Mouse (Mus musculus) midbrain, postnatal 0 days (tissue): ENCODE results near the gene Zfp366. TPM values are rescaled to one million over a fixed set of nuclear protein-coding genes. Genes with fewer than 3 reads are reported as not detected.

Source experiments
- ATAC-seq: fragments of 200-750 bp; cut with Nextera tagmentation; 2 replicates; pipeline ENCODE4 v1.8.0; 2017; ENCODE audit warnings: moderate number of reproducible peaks, mild to moderate bottlenecking, moderate TSS enrichment, moderate library complexity; ENCODE audit not compliant: low FRiP score
- DNase-seq: peaks from one replicate; pipeline ENCODE4 v3.0.0-alpha.2; 2015; ENCODE audit warnings: low spot score
- H3K27ac ChIP-seq: fragments of 300-500 bp; sonication (generic); 2 replicates; pipeline ENCODE4 v1.5.1; 2014; ENCODE audit warnings: low read depth, mild to moderate bottlenecking, low read length, mixed read lengths
- H3K27me3 ChIP-seq: fragments of 300-500 bp; sonication (generic); 2 replicates; pipeline ENCODE4 v1.6.1; 2014; ENCODE audit warnings: low read length, control low read depth, mixed read lengths; ENCODE audit not compliant: insufficient read depth
- H3K36me3 ChIP-seq: fragments of 300-500 bp; sonication (generic); 2 replicates; pipeline ENCODE4 v1.6.1; 2014; ENCODE audit warnings: low read length, control low read depth, mixed read lengths; ENCODE audit not compliant: insufficient read depth
- H3K4me1 ChIP-seq: fragments of 300-500 bp; sonication (generic); 2 replicates; pipeline ENCODE4 v1.6.1; 2014; ENCODE audit warnings: mild to moderate bottlenecking, control low read depth, antibody characterized with exemption, low read length, mixed read lengths; ENCODE audit not compliant: insufficient read depth
- H3K4me2 ChIP-seq: fragments of 300-500 bp; sonication (generic); 2 replicates; pipeline ENCODE4 v1.6.1; 2014; ENCODE audit warnings: low read depth, mild to moderate bottlenecking, low read length, mixed read lengths; ENCODE audit not compliant: poor library complexity, severe bottlenecking
- H3K4me3 ChIP-seq: fragments of 300-500 bp; sonication (generic); 2 replicates; pipeline ENCODE4 v1.5.1; 2014; ENCODE audit warnings: low read depth, mild to moderate bottlenecking, low read length, moderate library complexity
- H3K9ac ChIP-seq: fragments of 300-500 bp; sonication (generic); replicated peaks from 2 replicates; pipeline ENCODE4 v1.6.1; 2014; ENCODE audit warnings: mild to moderate bottlenecking, low read length, moderate library complexity, mixed read lengths; ENCODE audit not compliant: poor library complexity, severe bottlenecking
- H3K9me3 ChIP-seq: fragments of 300-500 bp; sonication (generic); 2 replicates; pipeline ENCODE4 v1.6.1; 2016; ENCODE audit warnings: low read length, control low read depth
- CTCF ChIP-seq: IDR thresholded peaks from 2 replicates; pipeline ENCODE4 v1.5.1; 2016; ENCODE audit warnings: antibody characterized with exemption, mild to moderate bottlenecking
- WGBS: fragments of 180-500 bp; shearing (Covaris S2); extraction: QIAGEN DNeasy Blood & Tissue Kit; methylation state at CpG from one replicate; pipeline ENCODE4 v1.1.7; 2014; 5-methylcytosine and 5-hydroxymethylcytosine counted together
- polyA plus RNA-seq: library from polyadenylated mRNA; unstranded; fragments of >200 nt; fragmentation: Nextera tagmentation; extraction: Ambion mirVana; gene quantifications from 2 replicates; pipeline ENCODE4 v1.2.1, GENCODE M21; 2015
- total RNA-seq: library from RNA; depleted of rRNA; stranded (reverse); fragments of >200 nt; gene quantifications from 2 replicates; pipeline ENCODE4 v1.2.3, GENCODE M21; 2014

Gene Zfp366
- total and polyA plus RNA-seq, 2 experiments from 2014 or later: 0.30 to 1.9 TPM

DNA sequence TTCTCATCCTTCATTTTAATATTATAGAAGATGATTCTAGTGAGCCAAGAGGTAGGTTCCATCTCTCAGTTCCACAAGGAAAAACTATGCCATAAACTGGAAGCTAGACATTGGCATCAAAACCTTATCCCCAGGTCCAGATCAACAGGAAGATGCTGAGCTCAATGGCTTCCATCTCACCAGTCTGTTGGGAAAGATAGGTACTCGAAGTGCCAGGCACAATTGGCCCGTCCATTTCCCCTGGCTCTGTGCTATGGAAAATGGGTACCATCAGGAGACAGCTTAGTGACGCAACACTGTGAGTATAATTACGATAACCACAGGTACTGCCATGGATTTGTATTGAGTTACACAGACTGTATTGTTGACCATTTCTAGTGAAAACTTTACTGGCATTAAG is 72.3 kb downstream of the Zfp366 start:
- WGBS: 94% methylated on average over 4 of the region's 4 CpGs
- H3K27me3 ChIP-seq: no peaks in the 10 kb centered on the region
- H3K4me2 ChIP-seq: no peak overlapping the region
- ATAC-seq (no peak), DNase-seq (no peak)
- no peaks in the 10 kb centered on the region for H3K36me3 ChIP-seq
- no peak for TF ChIP-seq CTCF
- H3K9me3 ChIP-seq: 0 out of 2 replicates have a peak, but pooled peaks cover 4% of the 10 kb centered on the region
- H3K4me3 ChIP-seq: no peak overlapping the region
- no peaks in the 10 kb centered on the region for H3K4me1 ChIP-seq
- no peak overlapping the region for H3K27ac ChIP-seq
- no peak overlapping the region for H3K9ac ChIP-seq

DNA sequence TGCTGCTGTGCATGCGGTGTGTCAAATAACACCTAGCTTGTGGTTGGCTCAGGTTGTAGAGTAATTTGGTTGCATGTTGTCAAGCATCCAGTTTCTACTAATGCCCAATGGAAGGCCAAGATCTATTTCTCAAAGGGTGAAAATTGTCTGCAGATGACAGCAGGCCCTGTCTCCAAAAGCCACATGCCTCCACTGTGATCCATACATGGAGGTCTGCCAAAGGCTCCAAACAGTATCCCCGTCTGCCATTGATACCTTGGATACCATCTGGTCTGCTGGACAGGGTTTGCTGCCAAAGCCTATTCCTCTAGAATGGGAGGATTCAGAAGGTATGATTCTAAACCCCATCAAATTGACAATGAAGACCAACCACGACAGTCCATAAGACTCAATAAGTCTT is 74.1 kb downstream of the Zfp366 start:
- TF ChIP-seq CTCF: no peak
- no peak overlapping the region for H3K4me2 ChIP-seq
- H3K4me1 ChIP-seq: no peaks in the 10 kb centered on the region
- no peak overlapping the region for H3K27ac ChIP-seq
- H3K27me3 ChIP-seq: no peaks in the 10 kb centered on the region
- H3K36me3 ChIP-seq: no peaks in the 10 kb centered on the region
- H3K9ac ChIP-seq: no peak overlapping the region
- DNase-seq: no peak
- 91% methylated on average over 3 of the region's 3 CpGs for WGBS
- no peak overlapping the region for H3K4me3 ChIP-seq
- no peak for ATAC-seq
- H3K9me3 ChIP-seq: no peaks in the 10 kb centered on the region

DNA sequence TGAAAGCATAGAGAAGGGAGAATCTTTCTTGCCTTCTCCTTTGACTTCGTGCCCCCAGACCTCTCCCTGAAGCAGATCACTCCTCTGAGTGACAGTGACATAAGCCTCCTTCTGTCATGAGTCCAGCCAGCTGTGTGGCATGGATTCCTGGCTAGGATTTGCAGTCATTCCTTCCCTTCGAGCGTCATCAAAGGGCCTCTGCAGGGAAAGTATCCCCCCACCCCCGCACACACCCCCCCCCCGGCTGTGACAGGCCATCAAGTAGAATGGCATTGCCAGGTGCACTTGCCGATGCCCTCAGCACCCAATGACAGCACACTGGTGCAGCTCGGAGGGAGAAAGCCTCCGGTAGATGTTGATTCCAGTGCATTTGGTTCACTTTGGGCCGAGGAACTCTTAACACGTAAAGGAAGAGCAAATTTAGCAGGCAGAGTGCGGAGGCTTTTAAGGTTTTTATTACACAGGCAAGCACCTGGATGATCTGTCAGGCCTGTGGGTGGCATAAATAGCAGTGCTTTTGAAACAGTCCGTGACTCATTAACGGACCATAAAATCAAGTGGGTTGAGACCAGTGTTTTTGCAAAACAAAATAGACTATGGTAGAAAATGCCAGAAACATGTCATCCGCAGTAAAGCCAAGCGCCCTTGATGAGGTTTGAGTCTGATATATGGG is 75.0 kb downstream of the Zfp366 start:
- H3K4me2 ChIP-seq: no peak overlapping the region
- H3K27me3 ChIP-seq: no peaks in the 10 kb centered on the region
- ATAC-seq: no peak
- DNase-seq: no peak
- 81% methylated on average over 15 of the region's 15 CpGs for WGBS
- H3K36me3 ChIP-seq: no peaks in the 10 kb centered on the region
- no peak for TF ChIP-seq CTCF
- no peak overlapping the region for H3K27ac ChIP-seq
- no peak overlapping the region for H3K9ac ChIP-seq
- H3K9me3 ChIP-seq: no peaks in the 10 kb centered on the region
- H3K4me1 ChIP-seq: no peaks in the 10 kb centered on the region
- no peak overlapping the region for H3K4me3 ChIP-seq

- no peak for TF ChIP-seq CTCF
- H3K9ac ChIP-seq: no peak overlapping the region
- no peaks in the 10 kb centered on the region for H3K4me1 ChIP-seq
- H3K4me2 ChIP-seq: no peak overlapping the region
- no peaks in the 10 kb centered on the region for H3K36me3 ChIP-seq
- H3K4me3 ChIP-seq: no peak overlapping the region
- DNase-seq (no peak), ATAC-seq (no peak)
- no peak overlapping the region for H3K27ac ChIP-seq
- no peaks in the 10 kb centered on the region for H3K9me3 ChIP-seq
- 75% methylated on average over 1 of the region's 1 CpGs for WGBS
- no peaks in the 10 kb centered on the region for H3K27me3 ChIP-seq
These were observed 77.8 kb downstream of the Zfp366 start for GRCm38 (mm10) chr13:99262406-99262805.

DNA sequence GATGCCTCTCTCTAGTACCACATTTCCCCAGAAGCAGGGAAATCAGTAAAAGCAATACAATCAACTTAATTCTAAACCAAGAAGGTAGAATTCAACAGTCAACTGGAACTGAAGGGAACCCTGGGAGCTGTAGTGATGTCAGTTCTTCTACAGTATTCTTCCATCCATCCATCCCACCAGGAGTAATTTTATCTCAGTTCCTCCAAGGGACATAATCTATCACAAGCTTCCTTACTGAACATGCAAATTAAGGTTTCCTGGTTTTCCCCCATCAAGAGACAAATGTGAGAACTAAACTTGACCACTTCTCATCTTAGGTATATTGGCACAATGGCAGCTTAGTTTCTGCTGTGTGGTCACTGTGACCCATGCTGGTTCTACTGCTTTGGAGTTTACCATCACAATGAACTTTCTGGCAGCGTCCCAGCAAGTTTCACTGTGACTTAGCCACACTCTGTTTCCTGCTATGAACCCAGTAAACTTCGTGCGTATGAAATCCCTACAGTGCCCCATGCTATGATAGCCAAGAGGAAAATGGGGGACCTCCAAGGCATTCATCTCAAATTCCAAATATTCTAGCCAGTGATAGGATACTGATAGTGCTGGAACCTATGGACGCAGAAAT is 78.6 kb downstream of the Zfp366 start:
- Histone ChIP-seq H3K9me3 (no peaks in the 10 kb centered on the region), H3K27me3 (no peaks in the 10 kb centered on the region), H3K9ac (no peak overlapping the region), H3K4me2 (no peak overlapping the region), H3K4me3 (no peak overlapping the region), H3K36me3 (no peaks in the 10 kb centered on the region), H3K4me1 (no peaks in the 10 kb centered on the region), H3K27ac (no peak overlapping the region)
- DNase-seq (no peak), ATAC-seq (no peak)
- no peak for TF ChIP-seq CTCF
- WGBS: 62% methylated on average over 4 of the region's 4 CpGs

- H3K4me3 ChIP-seq: no peak overlapping the region
- no peak for TF ChIP-seq CTCF
- H3K4me1 ChIP-seq: no peaks in the 10 kb centered on the region
- no peak overlapping the region for H3K27ac ChIP-seq
- 86% methylated on average over 6 of the region's 6 CpGs for WGBS
- H3K36me3 ChIP-seq: no peaks in the 10 kb centered on the region
- no peaks in the 10 kb centered on the region for H3K9me3 ChIP-seq
- H3K27me3 ChIP-seq: no peaks in the 10 kb centered on the region
- DNase-seq: no peak
- no peak for ATAC-seq
- H3K9ac ChIP-seq: no peak overlapping the region
- H3K4me2 ChIP-seq: no peak overlapping the region
These were observed 79.9 kb downstream of the Zfp366 start for GRCm38 (mm10) chr13:99264483-99264882.
